Mouse (Mus musculus): ENCODE measurements around the gene Tmem110.

Gene Tmem110

DNA sequence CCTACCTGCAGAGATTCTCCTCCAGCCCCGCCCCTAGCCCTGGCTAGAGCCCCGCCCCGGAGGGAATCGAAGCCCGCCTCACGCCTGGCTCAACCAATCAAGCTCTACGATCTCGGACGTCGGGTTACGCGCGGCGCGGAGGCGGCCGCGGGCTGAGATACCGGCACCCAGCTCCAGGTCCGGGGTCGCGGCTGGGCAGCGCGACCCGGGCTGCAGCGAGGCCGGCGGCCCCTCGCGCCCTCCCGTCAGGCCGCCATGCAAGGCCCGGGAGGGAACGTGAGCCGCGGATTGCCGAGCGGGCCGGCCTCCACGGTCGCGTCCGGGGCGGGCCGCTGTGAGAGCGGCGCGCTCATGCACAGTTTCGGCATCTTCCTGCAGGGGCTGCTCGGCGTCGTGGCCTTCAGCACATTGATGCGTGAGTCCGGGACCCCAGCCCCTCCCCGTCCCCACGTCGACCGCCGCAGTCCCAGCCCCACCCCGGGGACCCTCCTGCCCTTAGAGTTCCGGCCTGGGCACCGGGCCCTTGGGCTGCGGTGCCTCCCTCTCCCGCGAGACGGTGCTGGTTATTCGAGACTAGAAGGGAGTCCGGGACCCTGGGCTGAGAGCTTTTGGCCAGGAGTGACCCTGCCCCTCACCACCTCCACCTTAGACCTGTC is at the start of gene Tmem110:
Gene Tmem110 (plus strand): TSS at position 115 of the 656 bp plus-strand sequence.
- peak; percentile 73 to 76 for DNase-seq (ENCODE audit: low spot score in 2 of 2)

DNA sequence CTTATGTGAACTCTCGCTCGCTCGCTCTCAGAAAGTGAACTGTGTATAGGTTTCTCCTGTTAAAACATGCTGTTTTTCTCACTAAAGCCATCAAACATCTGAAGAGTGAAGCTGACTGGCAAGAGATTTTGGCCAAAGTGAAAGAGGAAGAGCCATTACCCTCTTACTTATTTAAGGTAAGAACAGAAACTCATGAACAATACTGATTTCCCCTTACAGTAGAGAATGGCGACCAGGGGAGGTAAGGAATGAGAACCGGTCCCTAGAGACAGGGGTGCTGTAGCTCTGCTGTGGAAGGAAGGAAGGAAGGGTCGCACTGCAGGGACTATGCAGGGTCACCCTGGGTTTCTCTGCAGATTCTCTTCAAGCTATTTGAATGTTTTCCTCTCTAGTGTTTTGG is 40.8 kb upstream of the Tmem110 start:
- no peak for DNase-seq (ENCODE audit: low spot score in 2 of 2)

DNA sequence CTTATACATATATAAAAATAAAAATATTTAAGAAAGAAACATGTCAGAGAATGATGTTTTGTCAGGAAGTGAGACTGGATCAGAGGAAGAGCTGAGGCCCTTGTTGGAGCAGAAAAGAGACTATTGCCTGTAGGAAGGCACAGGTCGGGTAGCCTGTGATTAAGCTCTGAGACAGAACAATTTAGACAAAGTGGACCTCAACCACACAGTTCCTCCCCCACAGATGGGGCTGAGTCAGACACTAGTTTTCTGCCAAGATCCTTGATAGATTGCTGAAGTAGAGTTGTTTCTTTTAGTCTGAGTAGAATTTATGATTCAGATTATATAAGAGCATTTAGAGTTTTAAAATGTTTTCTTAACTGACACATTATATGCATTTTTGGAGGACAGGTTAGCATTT is 35.9 kb upstream of the Tmem110 start:
- DNase-seq (ENCODE audit: low spot score in 2 of 2): peak in 1 of 2 experiments; percentile 17

DNA sequence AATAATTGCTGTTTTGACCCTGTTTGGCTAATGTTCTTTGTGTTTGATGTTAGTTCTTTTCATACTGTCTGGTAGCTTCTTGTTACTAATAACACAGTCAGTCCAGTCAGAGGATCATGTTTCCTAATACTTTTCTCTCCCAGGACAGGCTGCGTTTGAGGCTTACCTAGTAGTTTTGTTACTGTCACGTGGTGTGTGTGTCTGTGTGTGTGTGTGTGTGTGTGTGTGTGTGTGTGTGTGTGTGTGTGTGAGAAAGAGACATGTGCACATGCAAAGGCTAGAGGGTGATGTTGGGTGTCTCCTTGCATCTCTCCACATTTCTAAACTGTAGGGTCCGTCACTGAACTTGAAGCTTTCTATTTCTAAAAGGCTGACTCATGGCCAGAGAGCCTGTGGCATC is 32.5 kb upstream of the Tmem110 start:
- DNase-seq (ENCODE audit: low spot score in 2 of 2): no peak

DNA sequence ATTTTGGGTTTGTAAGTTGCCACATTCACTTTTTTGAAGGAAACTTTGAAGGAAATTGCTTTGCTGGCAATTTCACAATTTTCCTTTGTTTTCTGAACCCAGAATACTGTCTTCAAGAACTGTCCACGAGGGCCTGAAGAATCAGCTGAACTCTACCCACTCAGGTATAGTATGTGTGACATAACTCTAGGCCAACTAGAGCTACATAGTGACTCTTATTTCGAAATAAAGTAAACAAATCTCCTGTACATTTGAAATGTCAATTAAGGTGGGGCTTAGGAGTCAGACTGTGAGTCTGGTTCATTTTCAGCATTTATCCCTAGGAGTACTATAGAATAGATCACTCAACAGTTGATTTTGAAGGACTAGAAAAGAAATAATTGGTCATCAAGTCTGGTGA is 23.6 kb upstream of the Tmem110 start:
- DNase-seq (ENCODE audit: low spot score in 2 of 2): no peak

DNA sequence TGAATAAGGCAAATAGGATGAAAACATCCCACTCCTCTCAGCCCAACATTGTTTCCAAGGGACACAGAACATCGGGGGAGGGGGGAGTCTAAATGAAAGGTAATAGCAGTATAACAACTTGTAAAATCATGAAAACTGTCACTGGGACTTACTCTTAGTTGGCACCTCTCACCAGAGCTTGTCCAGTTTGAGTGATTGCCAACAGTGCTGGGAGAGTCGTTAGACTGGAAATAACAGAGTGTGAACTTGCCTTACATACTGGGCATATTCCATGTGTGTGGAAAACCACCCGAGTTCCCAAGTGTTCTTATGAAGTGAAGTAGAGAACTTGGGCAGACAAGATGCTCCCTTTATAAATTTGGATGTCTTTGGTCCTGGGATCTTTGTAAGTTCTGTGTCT is 4.3 kb upstream of the Tmem110 start:
- DNase-seq (ENCODE audit: low spot score in 2 of 2): no peak

DNA sequence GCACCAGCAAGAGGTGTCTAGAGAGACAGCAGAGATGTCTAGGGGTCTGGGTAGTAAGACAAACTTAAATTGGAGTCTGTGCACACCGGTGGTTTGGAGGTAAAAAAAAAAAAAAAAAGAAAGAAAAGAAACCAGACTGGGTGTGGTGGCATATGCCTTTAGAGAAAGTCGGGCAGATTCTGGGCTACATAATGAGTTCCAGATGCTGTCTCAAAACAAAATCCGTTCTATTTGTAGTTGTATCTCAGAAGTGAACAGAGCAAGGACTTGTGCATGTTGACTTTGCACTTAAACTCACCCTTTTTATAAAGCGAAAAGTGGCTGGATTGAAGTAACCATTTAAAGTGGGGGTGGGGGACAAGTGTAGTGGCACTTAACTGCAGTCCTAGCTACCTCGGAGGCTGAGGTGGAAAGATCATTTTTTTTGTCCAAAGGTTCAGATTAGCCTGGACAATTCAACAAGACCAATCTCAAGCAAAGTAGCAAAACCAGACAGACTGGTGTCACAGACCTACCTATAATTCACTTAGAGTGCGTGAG is 864 bp upstream of the Tmem110 start:
- DNase-seq (ENCODE audit: low spot score in 2 of 2): no peak

DNA sequence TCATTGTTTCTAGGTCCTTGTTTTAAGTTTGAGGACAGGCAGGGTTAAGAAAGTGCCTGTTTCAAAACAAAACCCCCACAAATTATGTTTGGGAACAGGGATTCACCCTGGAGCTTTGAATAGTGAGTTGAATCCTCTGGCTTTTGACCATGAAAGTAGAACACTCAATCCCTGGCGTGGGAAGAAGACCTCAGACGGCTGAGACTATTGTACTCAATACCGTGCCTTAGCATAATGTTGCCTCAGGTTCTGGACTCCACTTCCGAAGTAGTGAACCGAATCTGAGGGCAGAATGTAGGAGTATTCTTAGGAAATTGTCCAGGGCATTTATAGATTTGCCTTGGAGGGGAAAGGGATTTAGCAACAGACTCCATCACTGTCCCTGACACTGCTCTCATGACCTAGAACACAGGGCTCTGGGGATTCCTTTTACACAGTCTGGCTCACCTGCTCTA is 342 bp upstream of the Tmem110 start:
- no peak for DNase-seq (ENCODE audit: low spot score in 2 of 2)

DNA sequence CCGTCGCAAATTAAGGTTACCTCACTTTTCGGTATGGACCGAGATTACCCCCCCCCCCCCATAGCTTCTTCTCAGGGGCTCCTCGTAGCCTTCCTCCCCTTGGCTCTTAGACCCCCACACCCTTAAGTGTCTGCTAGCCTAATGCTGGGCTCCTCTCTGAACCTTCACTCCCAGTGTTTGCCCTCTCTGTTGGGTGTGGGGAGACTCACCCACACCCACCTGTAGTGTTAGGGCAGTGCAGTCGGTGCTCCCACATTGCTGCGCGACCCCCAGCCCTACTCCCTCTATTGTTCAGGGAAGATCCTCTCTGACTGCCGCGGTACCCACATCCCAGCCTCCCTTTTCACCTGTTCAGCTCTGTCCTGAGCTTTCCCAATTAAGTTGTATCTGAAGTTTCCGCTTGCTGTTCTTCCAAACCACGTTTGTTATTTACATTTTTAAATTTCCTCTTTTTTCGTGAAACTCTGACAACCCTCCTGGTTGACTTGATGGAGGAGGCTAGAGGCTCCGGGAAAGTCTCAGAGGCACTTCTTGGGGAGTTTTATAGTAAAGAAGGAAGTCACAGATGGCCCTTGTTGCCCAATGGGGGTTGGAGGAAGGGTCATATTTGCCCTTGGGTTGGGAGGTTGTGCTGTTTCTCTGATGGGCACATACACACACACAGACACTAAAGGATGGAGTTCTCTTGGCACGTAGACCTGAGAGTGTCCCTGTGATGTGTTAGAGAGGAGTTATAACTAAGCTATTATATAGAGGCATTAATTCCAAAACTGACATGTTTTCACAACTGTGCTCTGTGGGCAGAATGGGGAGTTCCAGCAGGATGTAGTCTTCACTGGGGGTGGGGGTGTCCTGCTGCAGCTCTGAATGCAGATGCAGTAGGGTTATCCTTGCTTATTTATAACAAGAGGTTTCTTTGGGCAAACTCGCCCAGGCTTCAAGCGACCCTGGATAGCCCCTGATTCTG is 1.1 kb downstream of the Tmem110 start:
- DNase-seq (ENCODE audit: low spot score in 2 of 2): no peak

DNA sequence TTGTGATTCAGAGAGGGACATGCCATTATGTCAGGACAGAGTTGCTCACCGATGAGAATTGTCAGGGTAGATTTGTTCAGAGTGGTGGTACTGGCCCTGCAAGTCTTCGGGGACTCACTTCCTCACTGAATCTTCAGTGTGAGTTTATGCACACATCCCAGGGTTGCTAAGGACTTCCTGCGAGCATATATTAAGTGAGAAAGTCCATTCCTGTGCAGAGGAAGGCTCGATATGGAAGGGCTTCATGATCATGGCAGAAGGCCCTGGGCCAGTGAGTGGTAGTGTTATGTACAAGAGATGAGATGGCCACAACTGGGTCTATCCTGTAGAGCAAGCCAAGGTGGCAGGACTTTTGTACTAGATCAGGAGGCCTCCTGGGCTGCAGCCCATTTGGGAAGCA is 2.1 kb downstream of the Tmem110 start:
- no peak for DNase-seq (ENCODE audit: low spot score in 2 of 2)

DNA sequence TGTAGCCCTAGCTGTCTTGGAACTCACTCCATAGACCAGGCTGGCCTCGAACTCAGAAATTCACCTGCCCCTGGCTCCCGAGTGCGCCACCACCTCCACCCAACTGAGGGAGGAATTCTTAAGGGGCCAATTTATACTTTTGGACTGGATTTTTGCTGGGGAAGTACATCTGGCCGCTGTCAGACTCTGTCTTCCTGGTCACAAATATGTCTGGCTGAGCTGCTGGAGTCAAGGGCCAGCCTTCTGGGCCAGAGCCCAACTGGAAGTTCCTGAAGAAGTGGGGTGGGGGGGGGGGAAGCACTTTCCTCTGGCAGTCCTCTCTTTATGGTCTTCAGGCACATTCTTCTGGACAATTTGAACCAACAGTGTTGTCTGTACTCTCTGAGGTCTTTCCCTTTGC is 2.7 kb downstream of the Tmem110 start:
- no peak for DNase-seq (ENCODE audit: low spot score in 2 of 2)

DNA sequence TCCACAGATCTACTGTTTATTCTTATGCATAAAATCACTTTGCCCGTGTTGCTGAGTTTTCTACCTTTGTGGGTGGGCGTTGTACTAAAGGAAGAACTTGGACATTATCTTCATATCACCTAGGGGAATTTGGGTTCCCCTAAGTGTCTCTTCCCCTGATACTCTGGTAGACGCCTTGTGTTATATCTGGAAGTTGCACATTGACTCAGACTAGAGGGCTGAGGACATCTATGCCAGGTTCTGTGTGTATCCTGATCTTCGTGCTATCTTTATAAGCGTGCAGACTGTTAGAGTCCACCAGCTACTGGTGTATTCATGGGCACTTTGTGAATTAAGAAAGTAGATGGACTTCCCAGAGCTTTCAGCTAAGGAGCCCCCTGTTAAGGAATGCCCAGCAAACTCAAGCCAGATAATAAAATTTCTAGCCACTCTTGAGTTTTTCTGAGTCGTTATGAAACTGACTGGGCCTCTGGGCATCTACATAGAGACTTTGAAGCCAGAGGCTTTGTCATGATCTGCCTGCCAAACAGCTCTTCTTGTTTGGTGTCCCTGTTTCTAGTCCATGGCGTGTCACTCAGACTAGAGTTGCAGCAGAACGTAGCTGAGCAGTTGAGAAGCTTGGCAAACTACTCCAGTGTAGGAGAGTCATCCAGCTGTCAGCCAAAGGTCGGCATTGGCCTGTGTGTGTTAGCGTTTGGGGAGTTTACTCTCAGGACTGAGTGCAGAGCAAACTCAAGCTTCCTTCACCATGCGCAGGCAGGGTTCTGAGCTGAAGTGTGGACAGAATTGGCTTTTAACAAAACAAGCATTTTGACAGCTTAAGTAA is 3.5 kb downstream of the Tmem110 start:
- no peak for DNase-seq (ENCODE audit: low spot score in 2 of 2)

DNA sequence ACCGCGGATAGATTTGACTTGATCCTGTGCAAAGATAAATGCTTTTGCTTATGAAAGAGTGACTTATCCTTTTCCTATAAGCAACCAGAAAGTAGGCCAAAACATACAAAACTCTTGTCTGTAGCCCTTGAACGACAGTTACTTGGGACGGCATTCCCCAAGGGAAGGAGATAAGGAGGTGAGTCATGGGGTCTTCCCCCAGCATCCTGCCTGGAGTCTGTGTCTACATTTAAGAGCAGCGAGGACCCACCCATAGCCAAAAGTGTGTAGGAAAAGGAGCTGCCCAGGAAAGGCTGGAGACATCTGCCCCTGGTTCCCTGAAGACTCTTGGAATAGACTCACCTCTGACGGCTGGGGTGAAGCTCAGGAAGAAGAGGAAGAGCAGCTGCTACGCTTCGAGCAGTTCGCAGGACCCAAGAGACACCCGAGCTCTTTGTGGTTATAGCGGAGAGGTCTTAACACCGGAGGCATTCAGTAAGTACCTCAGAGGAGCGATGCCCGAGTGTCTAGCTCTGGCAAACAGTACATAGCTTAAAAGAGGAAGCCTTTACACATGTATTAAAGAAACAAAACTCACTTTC is 12.1 kb downstream of the Tmem110 start:
- no peak for DNase-seq (ENCODE audit: low spot score in 2 of 2)

DNA sequence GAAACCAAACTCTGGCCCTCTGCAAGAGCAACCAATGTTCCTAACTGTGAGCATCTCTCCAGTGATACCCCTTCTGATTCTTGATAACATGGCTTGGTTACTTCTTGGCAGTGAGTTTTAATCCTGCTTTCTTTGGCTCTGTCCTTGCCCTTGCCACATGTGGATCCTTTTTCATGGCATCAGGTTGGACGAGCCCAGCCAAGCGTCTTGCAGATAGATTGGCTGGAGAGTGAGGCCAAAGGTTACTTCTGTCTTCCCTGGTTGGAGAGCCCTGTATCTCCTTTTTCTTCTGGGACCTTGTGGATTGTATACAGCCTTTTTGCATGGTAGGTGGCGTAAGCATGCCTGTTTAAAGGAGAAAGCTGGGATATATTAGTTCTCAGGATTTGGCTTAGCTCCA is 18.3 kb downstream of the Tmem110 start:
- DNase-seq (ENCODE audit: low spot score in 2 of 2): no peak

DNA sequence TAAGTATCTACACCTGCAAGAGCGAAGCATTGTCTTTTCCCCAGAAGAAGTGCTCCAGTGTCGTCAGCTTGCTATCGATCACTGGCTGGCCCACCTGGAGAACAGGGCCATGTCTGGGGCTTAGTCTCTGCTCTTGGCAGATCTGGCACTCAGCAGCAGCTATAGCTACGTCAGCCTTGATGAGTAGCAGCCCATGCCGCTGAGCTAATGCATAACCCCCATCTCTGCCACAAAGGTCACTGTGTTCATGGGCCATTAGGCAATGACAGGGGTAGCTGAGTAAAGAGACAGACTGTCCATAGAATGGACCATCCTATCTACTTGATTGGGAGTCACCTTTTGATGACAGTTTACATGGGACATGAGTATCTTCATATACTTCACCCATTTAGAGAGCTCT is 25.1 kb downstream of the Tmem110 start:
- DNase-seq (ENCODE audit: low spot score in 2 of 2): no peak

DNA sequence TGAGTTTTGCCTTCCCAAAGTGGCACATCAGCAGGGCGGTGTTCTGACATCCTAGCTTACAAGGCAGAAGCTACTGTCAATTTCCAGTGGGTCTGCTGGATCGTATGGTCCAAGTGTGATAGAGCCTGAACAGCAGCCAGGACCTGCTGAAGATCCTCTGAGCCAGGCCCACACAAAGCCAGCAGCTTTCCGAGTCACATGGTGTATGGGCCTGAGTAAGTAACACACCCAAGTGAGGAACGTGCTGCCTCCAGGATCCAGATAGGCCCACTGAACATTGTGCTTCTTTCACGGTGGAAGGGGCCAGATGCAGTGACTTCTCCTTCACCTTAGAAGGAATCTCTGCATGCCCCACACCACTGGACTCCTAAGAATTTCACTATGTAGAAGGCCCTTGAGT is 26.9 kb downstream of the Tmem110 start:
- DNase-seq (ENCODE audit: low spot score in 2 of 2): no peak

DNA sequence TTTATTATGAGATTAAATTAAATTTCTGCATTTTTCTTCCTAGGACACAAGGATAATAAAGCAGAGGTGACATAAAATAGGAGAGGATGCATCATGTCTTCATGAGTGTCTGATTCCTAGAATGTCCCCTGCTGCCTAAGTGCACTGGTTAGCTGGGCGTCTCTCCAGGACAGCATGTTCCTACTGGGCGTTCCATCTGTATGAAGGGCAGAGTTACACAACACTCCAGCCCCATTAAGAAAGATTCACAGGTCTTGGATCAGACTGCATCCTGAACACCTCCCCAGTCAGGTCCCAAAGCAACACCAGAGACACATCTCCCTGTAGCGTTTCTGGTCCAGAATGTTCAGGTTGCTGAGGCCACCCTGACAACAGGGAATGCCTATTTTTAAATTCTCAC is 29.9 kb downstream of the Tmem110 start:
- no peak for DNase-seq (ENCODE audit: low spot score in 2 of 2)

DNA sequence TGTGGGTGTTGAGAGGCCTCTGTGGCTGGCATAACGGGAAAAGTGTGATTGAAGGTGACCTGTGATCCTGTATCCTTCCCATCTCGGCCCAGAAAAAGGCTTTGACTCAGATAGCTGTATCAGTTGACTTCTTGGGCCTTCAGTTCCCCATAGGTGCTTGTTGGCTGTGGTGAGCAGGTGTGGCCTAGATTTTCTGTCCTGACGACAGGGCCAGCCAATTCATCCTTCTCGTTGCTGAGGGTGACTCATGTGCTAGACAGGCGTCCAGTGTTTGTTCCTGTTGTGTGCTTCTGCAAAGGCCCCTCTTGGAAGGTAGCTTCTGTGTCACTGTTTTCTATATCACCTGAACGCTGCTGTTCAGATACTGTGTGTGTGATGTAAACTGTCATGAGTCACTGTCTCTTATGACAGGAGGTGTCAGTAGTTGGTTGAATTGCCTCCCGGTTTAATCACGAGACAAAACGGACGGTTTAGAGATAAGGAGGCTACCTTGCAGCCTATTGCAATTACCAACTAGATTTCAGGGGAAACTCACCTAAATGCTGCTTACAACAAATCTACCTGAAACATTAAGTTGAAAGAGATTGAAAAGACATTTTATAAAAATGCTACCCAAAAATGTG is 31.6 kb downstream of the Tmem110 start:
- DNase-seq (ENCODE audit: low spot score in 2 of 2): no peak

DNA sequence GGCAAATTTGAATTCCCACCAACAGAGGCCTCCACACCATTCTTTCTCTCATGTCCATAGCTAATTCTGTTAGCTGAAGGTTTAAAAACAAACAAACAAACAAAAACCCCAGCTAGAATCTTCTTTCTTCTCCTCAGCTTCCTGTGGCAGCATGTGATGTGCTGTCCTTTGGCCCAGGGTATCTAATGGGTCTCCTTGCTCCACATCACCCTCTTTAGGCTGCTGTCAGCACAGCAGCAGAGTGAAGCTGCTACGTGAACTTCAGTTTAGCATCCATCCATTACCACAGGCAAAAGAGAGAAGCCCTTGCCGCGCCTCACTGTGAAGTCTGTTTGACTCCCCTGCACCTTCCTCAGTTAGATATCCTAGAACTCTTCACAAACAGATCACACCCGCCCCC is 32.6 kb downstream of the Tmem110 start:
- DNase-seq (ENCODE audit: low spot score in 2 of 2): no peak

DNA sequence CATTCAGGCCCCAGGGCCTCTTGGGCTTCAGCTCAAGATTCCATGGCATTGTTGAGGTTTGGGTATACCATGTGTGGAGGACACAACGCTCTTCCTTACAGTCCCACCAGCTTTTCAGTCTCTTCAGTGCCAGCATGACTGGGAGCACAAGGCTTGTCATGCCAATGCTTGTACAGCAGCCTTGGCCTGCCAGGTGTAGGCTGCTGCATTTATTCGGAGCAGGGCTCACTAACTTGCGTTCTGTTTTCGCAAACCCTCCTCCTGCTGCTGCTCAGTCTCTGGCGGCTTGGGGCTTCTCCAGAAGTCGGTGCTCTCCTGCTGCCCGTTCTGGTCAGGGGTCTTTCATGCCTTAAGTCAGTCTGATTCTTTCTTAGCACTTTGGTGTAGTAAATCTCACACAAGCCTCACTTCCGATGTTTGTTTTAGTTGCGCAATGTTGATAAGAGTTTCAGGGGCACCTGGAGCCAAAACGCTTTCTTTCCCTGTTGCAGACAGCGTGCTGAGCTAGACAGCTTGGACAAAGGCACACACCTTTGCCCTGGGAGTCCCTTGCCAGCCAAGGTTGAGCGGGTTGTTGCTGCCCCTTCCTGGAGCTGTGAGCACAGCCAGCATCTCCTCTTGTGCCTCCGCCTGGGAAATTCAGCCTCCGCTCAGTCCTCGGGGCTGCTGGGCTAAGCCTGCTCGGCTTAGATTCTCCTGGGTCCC is 36.2 kb downstream of the Tmem110 start:
- DNase-seq (ENCODE audit: low spot score in 2 of 2): no peak
